Mouse (Mus musculus) cortical plate, adult 2 months (tissue): Measurements from ENCODE around the gene Palld. TPM values are rescaled to one million over a fixed set of nuclear protein-coding genes. Genes with fewer than 3 reads are reported as not detected.

Source experiments
- H3K27ac ChIP-seq: fragments of 200-500 bp; 2 replicates; pipeline ENCODE4 v1.5.1; 2012; ENCODE audit warnings: low read length, control low read depth, inconsistent platforms; ENCODE audit not compliant: insufficient read depth
- H3K4me1 ChIP-seq: fragments of 200-500 bp; 2 replicates; pipeline ENCODE4 v1.6.1; 2011; ENCODE audit warnings: low read length; ENCODE audit not compliant: control insufficient read depth, insufficient read depth
- H3K4me3 ChIP-seq: fragments of 200-500 bp; 2 replicates; pipeline ENCODE4 v1.5.1; 2011; ENCODE audit warnings: mild to moderate bottlenecking, low read length, control low read depth; ENCODE audit not compliant: insufficient read depth
- CTCF ChIP-seq: fragments of 200-500 bp; IDR thresholded peaks from 2 replicates; pipeline ENCODE4 v1.5.1; 2011; ENCODE audit warnings: mild to moderate bottlenecking, control low read depth, low read length; ENCODE audit not compliant: insufficient read depth; ENCODE audit errors: extremely low read depth
- POLR2A ChIP-seq: fragments of 200-500 bp; IDR thresholded peaks from 2 replicates; pipeline ENCODE4 v1.6.1; 2011; ENCODE audit warnings: mild to moderate bottlenecking, low read length, control low read depth; ENCODE audit not compliant: insufficient read depth; ENCODE audit errors: extremely low read depth
- polyA plus RNA-seq: library from polyadenylated mRNA; depleted of rRNA; stranded (reverse); fragments of >200 nt; gene quantifications from 2 replicates; pipeline ENCODE4 v1.2.3, GENCODE M21; 2012

Palld gene
- polyA plus RNA-seq, 1 experiment = 3.5 TPM

DNA sequence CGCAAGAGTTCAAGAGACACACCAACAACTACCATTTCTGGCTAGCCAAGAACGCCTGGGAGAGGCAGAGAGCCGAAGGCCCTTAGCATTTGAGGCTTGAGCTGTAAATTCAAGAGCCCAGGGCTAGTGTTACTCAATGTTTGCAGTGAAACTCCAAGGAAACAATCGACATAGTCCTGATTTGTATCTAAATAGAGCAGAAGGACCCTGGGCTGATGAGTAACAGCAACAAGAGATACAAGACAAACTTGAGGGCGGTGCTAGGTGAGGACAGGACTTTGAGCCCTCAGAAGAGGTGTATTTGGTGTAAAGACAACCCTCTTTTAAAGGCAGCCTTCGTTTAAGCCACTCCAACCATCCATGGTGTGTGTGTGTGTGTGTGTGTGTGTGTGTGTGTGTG, 290.7 kb downstream of the Palld start:
- H3K4me1 ChIP-seq = no peaks in the 10 kb centered on the region
- no peak for TF ChIP-seq POLR2A
- no peak for TF ChIP-seq CTCF
- no peak overlapping the region for H3K4me3 ChIP-seq
- H3K27ac ChIP-seq = no peak overlapping the region

DNA sequence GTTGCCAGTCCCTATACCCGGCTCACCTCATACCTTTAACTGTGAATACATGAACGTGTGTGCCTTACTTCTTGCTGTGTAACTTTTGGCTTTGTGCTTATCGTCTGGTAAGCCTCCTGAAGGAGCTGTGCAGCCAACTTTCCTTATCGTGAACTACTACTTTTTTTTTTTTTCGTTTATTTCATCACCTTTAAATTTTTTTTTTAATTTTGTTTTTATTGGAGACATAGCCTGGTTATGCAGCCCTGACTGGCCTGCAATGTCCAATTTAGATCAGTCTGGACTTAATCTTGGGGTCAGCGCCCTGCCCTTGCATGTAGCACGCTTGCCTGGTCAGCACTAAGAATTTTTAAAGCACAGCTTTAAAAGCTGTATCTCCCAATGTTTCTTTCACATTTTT, 291.4 kb downstream of the Palld start:
- TF ChIP-seq POLR2A (no peak), CTCF (no peak)
- H3K27ac ChIP-seq = no peak overlapping the region
- no peaks in the 10 kb centered on the region for H3K4me1 ChIP-seq
- H3K4me3 ChIP-seq = no peak overlapping the region

DNA sequence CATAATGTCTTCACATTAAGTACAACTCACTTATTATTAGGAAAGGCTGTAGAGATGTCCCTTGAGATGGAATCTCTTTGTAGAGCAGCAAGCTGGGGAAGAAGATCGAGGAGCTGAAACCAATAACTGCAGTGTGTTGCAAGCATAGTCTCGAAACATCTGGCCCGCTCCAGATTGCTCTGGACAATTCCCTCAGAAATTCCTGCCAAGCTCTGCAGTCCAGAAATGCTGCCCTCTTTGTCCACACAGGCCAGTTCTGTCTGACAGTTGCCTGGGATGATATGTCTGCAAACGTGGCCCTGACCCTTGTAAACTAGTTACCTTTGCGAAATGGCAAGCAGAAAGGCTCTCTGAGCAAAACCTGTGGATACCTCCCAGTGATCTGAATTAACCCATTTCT, 291.9 kb downstream of the Palld start:
- TF ChIP-seq CTCF (no peak), POLR2A (no peak)
- no peaks in the 10 kb centered on the region for H3K4me1 ChIP-seq
- no peak overlapping the region for H3K27ac ChIP-seq
- no peak overlapping the region for H3K4me3 ChIP-seq

DNA sequence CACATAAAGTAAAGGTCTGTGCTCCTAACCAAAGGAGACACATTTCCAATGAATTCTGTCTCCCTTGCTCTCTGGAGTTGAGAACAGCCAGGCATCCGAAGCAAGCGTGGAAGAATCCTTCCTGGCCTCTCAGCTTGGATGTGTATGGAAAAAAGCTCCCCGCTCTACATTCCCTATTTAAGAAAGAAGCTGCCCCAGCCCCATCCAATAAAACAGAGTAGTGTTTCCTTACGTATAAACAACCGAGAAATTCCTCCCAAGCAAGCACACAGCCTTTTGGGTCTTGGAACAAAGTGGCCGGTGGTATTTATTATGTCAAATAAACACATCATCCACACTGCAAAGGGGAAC, 295.1 kb downstream of the Palld start:
- Histone ChIP-seq H3K27ac (no peak overlapping the region), H3K4me3 (no peak overlapping the region), H3K4me1 (no peaks in the 10 kb centered on the region)
- TF ChIP-seq POLR2A (no peak), CTCF (no peak)

DNA sequence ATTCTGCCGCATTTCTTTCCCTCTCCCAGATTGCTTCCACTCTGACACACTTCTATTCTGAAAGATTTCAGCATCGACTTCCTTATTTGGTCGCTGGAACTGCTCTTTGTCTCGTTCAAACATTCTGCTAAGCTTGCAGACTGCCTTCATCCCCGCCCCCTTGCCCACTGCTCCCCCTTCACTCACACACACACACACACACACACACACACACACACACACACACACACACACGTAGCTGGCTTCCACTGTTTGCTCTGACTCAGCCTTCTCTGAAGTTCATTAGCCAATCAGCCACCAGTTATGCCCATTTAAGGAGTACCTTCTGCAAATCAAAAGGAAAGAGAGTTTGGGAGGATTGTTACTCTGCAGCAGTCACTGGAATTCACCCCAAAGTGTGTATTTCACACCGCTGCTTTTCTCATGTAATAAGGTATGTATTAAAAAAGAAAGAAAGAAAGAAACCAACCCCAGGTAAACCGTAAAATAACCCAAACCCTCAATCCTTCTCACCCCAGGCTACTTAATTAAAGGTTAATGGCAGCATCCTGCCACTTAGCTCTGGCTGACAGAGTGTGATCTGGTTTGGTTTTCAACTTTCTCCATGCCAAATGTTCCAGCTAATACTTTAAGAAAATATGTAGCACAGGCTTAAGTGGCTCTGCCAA, 295.6 kb downstream of the Palld start:
- no peak overlapping the region; the same call in 1 of the 2 replicates for H3K4me3 ChIP-seq
- no peak overlapping the region for H3K27ac ChIP-seq
- no peak for TF ChIP-seq CTCF
- no peak for TF ChIP-seq POLR2A
- H3K4me1 ChIP-seq = no peaks in the 10 kb centered on the region

DNA sequence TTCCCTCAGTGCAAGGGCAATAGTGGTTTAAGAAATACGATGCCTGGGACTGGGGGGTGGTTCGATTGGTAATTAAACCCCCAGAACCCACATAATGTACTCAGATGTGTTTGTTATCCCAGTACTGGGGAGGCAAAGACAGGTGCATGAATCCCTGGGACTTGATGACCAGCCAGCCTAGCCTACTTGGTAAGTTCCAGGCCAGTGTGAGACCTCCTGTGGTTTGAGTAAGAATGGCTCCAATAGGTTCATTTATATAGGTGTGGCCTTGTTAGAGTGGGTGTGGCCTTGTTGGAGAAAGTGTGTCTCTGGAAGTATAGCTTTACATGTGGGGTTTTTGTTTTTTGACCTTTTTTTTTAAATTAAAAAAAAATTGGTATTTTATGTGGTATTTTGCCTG, 297.6 kb downstream of the Palld start:
- no peak overlapping the region for H3K4me3 ChIP-seq
- no peaks in the 10 kb centered on the region for H3K4me1 ChIP-seq
- H3K27ac ChIP-seq = no peak overlapping the region
- TF ChIP-seq CTCF (no peak), POLR2A (no peak)

DNA sequence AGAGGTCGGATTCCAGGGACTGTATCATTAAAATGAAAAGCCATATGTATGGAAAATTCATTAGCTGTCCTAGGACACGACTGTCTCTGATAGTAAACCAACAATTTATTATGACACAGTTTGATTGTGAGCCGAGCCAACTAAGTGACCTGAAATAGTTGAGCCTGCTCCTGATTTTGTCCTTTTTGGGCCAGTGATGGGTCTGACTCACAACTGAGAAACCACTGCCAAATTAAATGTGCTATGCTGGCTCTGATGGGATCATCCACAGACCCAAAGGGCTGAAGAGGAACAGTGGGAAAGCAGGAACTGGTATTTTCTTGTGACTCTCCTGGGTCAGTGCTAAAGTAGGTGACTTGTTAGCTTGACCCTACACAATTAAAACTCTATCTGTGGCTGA, 305.6 kb downstream of the Palld start:
- Histone ChIP-seq H3K4me3 (no peak overlapping the region), H3K4me1 (no peaks in the 10 kb centered on the region), H3K27ac (no peak overlapping the region)
- TF ChIP-seq POLR2A (no peak), CTCF (no peak)

DNA sequence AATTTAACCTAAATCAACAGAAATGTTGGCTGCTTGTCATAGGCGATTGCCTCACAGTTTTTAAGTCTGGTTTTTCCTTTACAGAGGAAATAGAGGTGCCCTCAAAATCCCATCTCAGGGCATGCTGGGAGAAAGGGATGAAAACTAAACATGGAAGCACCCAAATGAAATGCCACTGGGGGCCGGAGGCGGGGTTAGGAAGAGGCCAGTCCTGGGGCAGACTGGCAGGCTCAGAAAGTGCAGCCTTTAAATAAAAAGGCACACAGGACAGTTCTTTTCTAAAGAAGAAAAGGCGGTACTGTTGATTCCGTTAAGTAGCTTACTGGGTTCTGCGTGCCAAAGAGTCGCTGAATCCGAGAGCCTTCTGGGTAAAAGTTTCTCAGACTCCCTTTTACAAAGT, 311.0 kb downstream of the Palld start:
- peak overlapping the region; percentile 48; the same call in 1 of the 2 replicates for H3K4me3 ChIP-seq
- no peak for TF ChIP-seq CTCF
- no peak overlapping the region for H3K27ac ChIP-seq
- no peaks in the 10 kb centered on the region for H3K4me1 ChIP-seq

DNA sequence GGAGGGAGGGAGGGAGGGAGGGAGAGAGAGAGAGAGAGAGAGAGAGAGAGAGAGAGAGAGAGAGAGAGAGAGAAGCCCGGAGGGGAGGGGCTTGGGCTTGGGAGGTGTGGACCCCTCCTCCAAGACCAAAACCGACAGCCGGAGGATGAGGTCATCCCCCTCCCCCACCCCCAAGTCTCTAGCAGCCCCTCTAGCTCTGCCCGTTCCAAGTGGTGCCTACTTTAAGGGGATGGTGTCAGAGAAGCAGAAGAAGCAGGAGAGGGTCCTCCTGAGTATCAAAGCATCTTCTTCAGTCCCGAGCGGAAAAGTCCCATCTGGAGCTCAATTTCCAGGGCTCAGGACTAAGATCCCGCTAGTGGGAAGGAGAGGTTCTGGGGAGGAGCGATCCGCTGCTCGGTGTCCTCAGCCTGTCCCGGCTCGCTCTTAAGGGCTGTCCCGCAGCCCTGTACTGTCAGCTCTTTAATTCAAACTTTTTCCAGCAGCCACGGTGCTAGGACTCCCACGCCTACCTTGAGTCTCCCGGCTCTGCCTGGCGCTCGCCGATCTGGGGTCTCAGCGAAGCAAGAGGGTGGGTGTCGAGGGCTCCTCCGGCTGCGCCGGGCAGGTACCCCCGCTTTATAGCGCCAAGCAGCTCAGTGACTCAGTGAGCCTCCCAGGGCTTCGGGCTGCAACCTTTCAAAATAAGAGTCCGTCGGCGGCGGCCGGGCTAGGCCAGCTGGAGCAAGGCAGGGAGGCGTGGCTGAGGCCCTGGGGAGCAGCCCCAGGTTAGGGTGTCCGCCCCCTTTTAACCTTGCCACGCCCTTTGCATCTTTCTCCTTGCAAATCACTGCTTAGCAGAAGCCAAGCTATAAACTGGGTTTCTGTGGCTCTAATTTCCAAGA, 311.7 kb downstream of the Palld start:
- TF ChIP-seq POLR2A (no peak), CTCF (no peak)
- Histone ChIP-seq H3K4me1 (no peaks in the 10 kb centered on the region), H3K27ac (no peak overlapping the region), H3K4me3 (peak overlapping the region; percentile 48)

DNA sequence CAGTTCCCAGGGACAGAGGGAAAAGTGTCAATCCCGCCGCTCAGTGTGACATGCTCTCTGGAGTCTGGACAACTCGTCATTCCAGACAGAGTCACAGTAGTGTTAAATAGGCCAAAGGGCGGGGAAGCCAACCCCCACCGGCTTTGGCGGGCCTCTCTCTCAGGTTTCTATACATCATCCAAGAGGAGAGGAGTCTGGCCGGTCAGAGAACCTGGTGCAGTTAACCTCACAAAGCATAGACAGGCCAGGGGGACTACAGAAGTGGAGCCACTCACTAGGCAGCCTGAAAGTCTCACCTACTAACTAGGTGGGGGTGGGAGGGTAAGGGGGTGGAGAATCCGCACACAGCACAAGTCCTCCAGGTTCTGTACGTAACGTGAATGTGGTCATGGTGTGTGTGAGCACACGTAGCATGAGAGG, 312.5 kb downstream of the Palld start:
- peak overlapping the region; percentile 48 for H3K4me3 ChIP-seq
- TF ChIP-seq CTCF = no peak
- TF ChIP-seq POLR2A = no peak
- no peaks in the 10 kb centered on the region for H3K4me1 ChIP-seq
- H3K27ac ChIP-seq = no peak overlapping the region
